ENCODE assay signal across 7 mouse cellular contexts in the genomic region with DNA sequence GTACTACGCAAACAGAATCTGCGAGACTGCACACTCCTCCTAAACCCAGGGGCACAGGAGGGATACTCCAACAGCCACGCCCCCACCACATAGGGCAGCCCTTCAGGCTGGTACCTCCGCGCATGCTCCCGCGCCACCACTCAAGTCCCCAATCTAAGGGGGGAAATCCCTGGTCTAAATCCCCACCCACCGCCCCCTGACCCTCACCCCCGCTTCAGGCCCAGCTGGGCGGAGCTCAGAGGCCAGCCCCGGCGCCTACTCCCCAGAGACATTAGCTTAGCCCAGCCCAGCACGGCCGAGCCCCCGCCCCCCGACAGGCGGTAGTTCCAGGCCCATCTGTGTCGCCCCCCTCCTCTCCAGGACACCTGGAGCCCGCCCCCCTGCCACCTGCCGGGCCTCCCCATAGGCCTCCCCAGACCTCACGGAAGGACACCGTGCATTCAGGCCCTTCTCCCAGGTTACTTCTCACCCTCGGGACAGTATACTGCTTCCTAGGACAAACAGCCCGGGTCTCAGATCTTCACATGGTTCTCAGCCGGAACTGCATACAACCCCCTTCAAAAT. TPM values are rescaled to one million over a fixed set of nuclear protein-coding genes. Genes with fewer than 3 reads are reported as not detected.
A peak's percentile ranks its signal among the peaks of the same experiment; 100 is the strongest.
DNase-seq lines count a peak whose midpoint lies in the region; ATAC-seq and TF ChIP-seq lines count a peak whose summit lies in the region.

No protein-coding gene starts in this region.

- no peak for TF ChIP-seq CTCF in small intestine, adult 2 months (IDR thresholded peaks at IDR 0.05; ENCODE audit: extremely low read depth, insufficient read length, insufficient replicate concordance, low read depth, low read length)

- H3K4me2 ChIP-seq in midbrain, embryonic 11.5 days, result peak overlapping the region; percentile 74

- TF ChIP-seq POLR2A in small intestine, adult 2 months (IDR thresholded peaks at IDR 0.05; ENCODE audit: low read depth, low read length), result no peak

- H3K9ac ChIP-seq in midbrain, embryonic 11.5 days (ENCODE audit: low read length), result peak overlapping the region; percentile 97

- H3K4me3 ChIP-seq in limb, embryonic 10.5 days, result peak overlapping the region; percentile 79
- peak overlapping the region; percentile 95 for H3K4me3 ChIP-seq in midbrain, embryonic 11.5 days (ENCODE audit: low read depth, low read length)
- peak overlapping the region; percentile 98 for H3K4me3 ChIP-seq in small intestine, adult 2 months (ENCODE audit: low read depth, low read length)

- H3K9me3 ChIP-seq in limb, embryonic 10.5 days (replicated peaks), result no peaks in the 10 kb centered on the region
- H3K9me3 ChIP-seq in midbrain, embryonic 11.5 days (ENCODE audit: control insufficient read depth, low read length), result no peaks in the 10 kb centered on the region

- no peaks in the 10 kb centered on the region for H3K36me3 ChIP-seq in limb, embryonic 10.5 days
- no peaks in the 10 kb centered on the region for H3K36me3 ChIP-seq in midbrain, embryonic 11.5 days (ENCODE audit: control insufficient read depth, insufficient read depth, low read length)
- no peaks in the 10 kb centered on the region for H3K36me3 ChIP-seq in small intestine, adult 2 months (ENCODE audit: control insufficient read depth, insufficient read depth, low read length)

- no peaks in the 10 kb centered on the region for H3K27me3 ChIP-seq in limb, embryonic 10.5 days (ENCODE audit: low read depth, poor library complexity, severe bottlenecking)
- H3K27me3 ChIP-seq in midbrain, embryonic 11.5 days (ENCODE audit: control insufficient read depth, insufficient read depth, low read length), result no peaks in the 10 kb centered on the region
- no peaks in the 10 kb centered on the region for H3K27me3 ChIP-seq in small intestine, adult 2 months (ENCODE audit: control insufficient read depth, insufficient read depth, low read length)

- peak; percentile 76 for ATAC-seq in midbrain, embryonic 11.5 days (ENCODE audit: low FRiP score)

- peaks cover 46% of the 10 kb centered on the region for H3K4me1 ChIP-seq in limb, embryonic 10.5 days
- peaks cover 33% of the 10 kb centered on the region for H3K4me1 ChIP-seq in midbrain, embryonic 11.5 days (ENCODE audit: control insufficient read depth, insufficient read depth, low read length)
- peaks cover 9% of the 10 kb centered on the region; the same call in 1 of the 2 replicates for H3K4me1 ChIP-seq in small intestine, adult 2 months (ENCODE audit: control insufficient read depth, insufficient read depth, insufficient read length, low read length)

- WGBS in limb, embryonic 10.5 days, result 2% methylated on average over 25 of the region's 25 CpGs
- WGBS in midbrain, embryonic 11.5 days, result 0% methylated on average over 23 of the region's 25 CpGs
- WGBS in small intestine, adult 2 months, result 3% methylated on average over 23 of the region's 25 CpGs

- peak overlapping the region; percentile 95 for H3K27ac ChIP-seq in limb, embryonic 10.5 days
- peak overlapping the region; percentile 94 for H3K27ac ChIP-seq in midbrain, embryonic 11.5 days (ENCODE audit: low read depth, low read length)
- peak overlapping the region; percentile 44 for H3K27ac ChIP-seq in small intestine, adult 2 months (ENCODE audit: insufficient read depth, low read depth, low read length)

- DNase-seq in adrenal gland, adult (ENCODE audit: inconsistent age in 2 of 2, low spot score in 1 of 2), result peak; percentile 73 to 88
- peak; percentile 45 to 67 for DNase-seq in cerebellum, postnatal 25 days
- peak; percentile 30 for DNase-seq in gastrocnemius, adult 18-20 months (ENCODE audit: low spot score)
- peak; percentile 87 for DNase-seq in induced T-regulatory cell, adult 2 months (ENCODE audit: low read depth)
- DNase-seq in limb, embryonic 10.5 days (ENCODE audit: low spot score), result peak; percentile 87
- DNase-seq in midbrain, embryonic 11.5 days (ENCODE audit: low spot score, missing footprints), result peak; percentile 98

RNA-seq across cellular contexts. Expression of a gene that starts 0.6 kb away (rescaled TPM):
- total RNA-seq in gastrocnemius, adult 18-20 months (2021), result 1 to 10 TPM; 5.8 to 6.2 TPM
- 4.8 and 5.9 TPM in 2 replicates for polyA plus RNA-seq in limb, embryonic 10.5 days (2016; fragmentation: Nextera tagmentation; extraction: Ambion mirVana)
- polyA plus RNA-seq in midbrain, embryonic 11.5 days (2014; fragmentation: Nextera tagmentation; extraction: Ambion mirVana), result 27.8 and 28.4 TPM in 2 replicates
- polyA plus RNA-seq in small intestine, adult 2 months (2012; rRNA removed), result 7.2 and 13.0 TPM in 2 replicates

RNA-seq across cellular contexts. Expression of a gene that starts 38.4 kb away (rescaled TPM):
- total RNA-seq in gastrocnemius, adult 18-20 months (2021), result 1 to 10 TPM; 7.6 TPM
- 12.4 and 18.5 TPM in 2 replicates for polyA plus RNA-seq in limb, embryonic 10.5 days (2016; fragmentation: Nextera tagmentation; extraction: Ambion mirVana)
- polyA plus RNA-seq in midbrain, embryonic 11.5 days (2014; fragmentation: Nextera tagmentation; extraction: Ambion mirVana), result 12.2 and 13.3 TPM in 2 replicates
- 7.6 and 12.4 TPM in 2 replicates for polyA plus RNA-seq in small intestine, adult 2 months (2012; rRNA removed)

Comparison
In these comparisons a context has a peak if more than half of its experiments do, and no peak if none do; other contexts are left out.
1. Peak in every context shown above with its lines: DNase-seq, ATAC-seq, H3K4me3 ChIP-seq and H3K27ac ChIP-seq.
2. DNase-seq: peak in every context shown above with its lines; median percentile 98 in midbrain, embryonic 11.5 days; 87 in induced T-regulatory cell, adult 2 months; 87 in limb, embryonic 10.5 days; 80 in adrenal gland, adult; 56 in cerebellum, postnatal 25 days; 30 in gastrocnemius, adult 18-20 months.
3. H3K27ac ChIP-seq: peak in every context shown above with its lines; median percentile 95 in limb, embryonic 10.5 days; 94 in midbrain, embryonic 11.5 days; 44 in small intestine, adult 2 months.